15 mouse cellular contexts compared by ENCODE assay signal in genomic region chr19:41844345-41844744, GRCm38 (mm10). TPM values are rescaled to one million over a fixed set of nuclear protein-coding genes. Genes with fewer than 3 reads are reported as not detected.
DNase-seq lines count a peak whose midpoint lies in the region; ATAC-seq and TF ChIP-seq lines count a peak whose summit lies in the region.
"Had no signal": no experiment of that assay in that cellular context is flagged by ENCODE, and none has a peak within 500 bp of the region (broad histone marks: within the 10 kb centered on the region; RNA-seq: fewer than 3 reads in every experiment).

No protein-coding gene starts in this region.

- peak; percentile 26; the same call in 1 of the 2 replicates for TF ChIP-seq CTCF in kidney, postnatal 0 days (IDR thresholded peaks at IDR 0.05; ENCODE audit: low read depth)
- 0 out of 2 replicates have a peak, but pooled peaks have one; percentile 11 for TF ChIP-seq CTCF in cortical plate, adult 2 months (IDR thresholded peaks at IDR 0.05; ENCODE audit: extremely low read depth, insufficient read depth, low read length)

- no peak for TF ChIP-seq POLR2A in cortical plate, adult 2 months (IDR thresholded peaks at IDR 0.05; ENCODE audit: extremely low read depth, insufficient read depth, low read length)

- no peaks in the 10 kb centered on the region for H3K36me3 ChIP-seq in kidney, postnatal 0 days (ENCODE audit: insufficient read depth, low read length)
- H3K36me3 ChIP-seq in kidney, embryonic 14.5 days (ENCODE audit: control insufficient read depth, insufficient read depth, low read length), result no peaks in the 10 kb centered on the region
- H3K36me3 ChIP-seq: hindbrain, embryonic 10.5 days had no signal

- H3K9ac ChIP-seq in kidney, postnatal 0 days (ENCODE audit: low read depth, low read length), result no peak overlapping the region
- no peak overlapping the region for H3K9ac ChIP-seq in kidney, embryonic 14.5 days (ENCODE audit: low read depth, low read length)

- H3K9me3 ChIP-seq in kidney, postnatal 0 days (replicated peaks; ENCODE audit: low read length), result no peaks in the 10 kb centered on the region
- H3K9me3 ChIP-seq in kidney, embryonic 14.5 days (ENCODE audit: control insufficient read depth, low read length), result no peaks in the 10 kb centered on the region
- H3K9me3 ChIP-seq: hindbrain, embryonic 10.5 days had no signal

- intact Hi-C loops in heart, postnatal 14 days (cut with DNase I), result no loop called here

- H3K4me1 ChIP-seq in kidney, postnatal 0 days (replicated peaks; ENCODE audit: insufficient read depth, low read length), result 0 out of 2 replicates have a peak, but pooled peaks cover 5% of the 10 kb centered on the region
- H3K4me1 ChIP-seq in kidney, embryonic 14.5 days (ENCODE audit: control insufficient read depth, insufficient read depth, low read length), result 0 out of 2 replicates have a peak, but pooled peaks cover 6% of the 10 kb centered on the region
- no peaks in the 10 kb centered on the region for H3K4me1 ChIP-seq in cortical plate, adult 2 months (ENCODE audit: control insufficient read depth, insufficient read depth, low read length)

- H3K4me2 ChIP-seq in kidney, postnatal 0 days (ENCODE audit: low read length), result no peak overlapping the region
- H3K4me2 ChIP-seq in kidney, embryonic 14.5 days (replicated peaks; ENCODE audit: low read depth, low read length), result no peak overlapping the region

- WGBS in kidney, postnatal 0 days, result 87% methylated on average over 6 of the region's 6 CpGs
- 88% methylated on average over 6 of the region's 6 CpGs for WGBS in kidney, embryonic 14.5 days

- no peak overlapping the region for H3K27ac ChIP-seq in kidney, postnatal 0 days
- H3K27ac ChIP-seq in kidney, embryonic 14.5 days (ENCODE audit: low read depth, low read length), result no peak overlapping the region
- H3K27ac ChIP-seq in cortical plate, adult 2 months (ENCODE audit: insufficient read depth, low read length), result no peak overlapping the region
- H3K27ac ChIP-seq: heart, adult 2 months; hindbrain, embryonic 10.5 days had no signal

- H3K27me3 ChIP-seq in kidney, postnatal 0 days (ENCODE audit: insufficient read depth, low read length), result no peaks in the 10 kb centered on the region
- no peaks in the 10 kb centered on the region for H3K27me3 ChIP-seq in kidney, embryonic 14.5 days (ENCODE audit: control insufficient read depth, insufficient read depth, low read length)

- no peak for DNase-seq in kidney, postnatal 0 days (ENCODE audit: low spot score)
- peak; percentile 37 for DNase-seq in thymus, postnatal 14 days
- DNase-seq in thymus, postnatal 36 days, result no peak
- DNase-seq in embryo, embryonic 9.5 days (ENCODE audit: extremely low spot score), result no peak
- DNase-seq in heart, adult 9 months (ENCODE audit: low spot score in 2 of 2), result no peak
- DNase-seq in heart, postnatal 14 days, result no peak
- DNase-seq: adrenal gland, adult 2 months; heart, adult 2 months; kidney, adult 8-10 months; left cerebral cortex, postnatal 4 days; lung, postnatal 14 days; right cerebral cortex, postnatal 25 days had no signal

- no peak overlapping the region for H3K4me3 ChIP-seq in kidney, postnatal 0 days (replicated peaks; ENCODE audit: low read depth, low read length)
- no peak overlapping the region for H3K4me3 ChIP-seq in kidney, embryonic 14.5 days (ENCODE audit: low read length)
- H3K4me3 ChIP-seq in cortical plate, adult 2 months (ENCODE audit: insufficient read depth, low read length), result no peak overlapping the region
- H3K4me3 ChIP-seq: heart, adult 2 months; hindbrain, embryonic 10.5 days had no signal

- ATAC-seq in kidney, postnatal 0 days (replicated peaks; ENCODE audit: low FRiP score, low read depth), result no peak
- no peak for ATAC-seq in kidney, embryonic 14.5 days (ENCODE audit: low FRiP score, low TSS enrichment)

RNA-seq across cellular contexts. Expression of gene Frat2, which starts 3.6 kb away (rescaled TPM):
- polyA plus RNA-seq in kidney, postnatal 0 days (2015; fragmentation: Nextera tagmentation; extraction: Ambion mirVana), result 5.8 and 7.2 TPM in 2 replicates
- polyA plus RNA-seq in kidney, embryonic 14.5 days (2014; fragmentation: Nextera tagmentation; extraction: Ambion mirVana), result 5.4 and 7.5 TPM in 2 replicates
- 5.8 and 6.2 TPM in 2 replicates for polyA plus RNA-seq in cortical plate, adult 2 months (2012; rRNA removed)
- total RNA-seq in heart, postnatal 14 days (2021), result 1 to 10 TPM; 5.9 to 6.6 TPM

RNA-seq across cellular contexts. Expression of gene Frat1, which starts 14.6 kb away (rescaled TPM):
- polyA plus RNA-seq in kidney, postnatal 0 days (2015; fragmentation: Nextera tagmentation; extraction: Ambion mirVana), result 11.1 and 11.4 TPM in 2 replicates
- polyA plus RNA-seq in kidney, embryonic 14.5 days (2014; fragmentation: Nextera tagmentation; extraction: Ambion mirVana), result 5.7 and 6.6 TPM in 2 replicates
- polyA plus RNA-seq in cortical plate, adult 2 months (2012; rRNA removed), result 9.3 and 10.5 TPM in 2 replicates
- 1 to 10 TPM; 2.5 to 3.2 TPM for total RNA-seq in heart, postnatal 14 days (2021)

RNA-seq across cellular contexts. Expression of gene Arhgap19, which starts 42.5 kb away (rescaled TPM):
- polyA plus RNA-seq in kidney, postnatal 0 days (2015; fragmentation: Nextera tagmentation; extraction: Ambion mirVana), result 9.1 and 9.5 TPM in 2 replicates
- 23.9 and 38.1 TPM in 2 replicates for polyA plus RNA-seq in kidney, embryonic 14.5 days (2014; fragmentation: Nextera tagmentation; extraction: Ambion mirVana)
- 2.7 and 3.0 TPM in 2 replicates for polyA plus RNA-seq in cortical plate, adult 2 months (2012; rRNA removed)
- total RNA-seq in heart, postnatal 14 days (2021), result 1 to 10 TPM; 2.5 to 3.5 TPM

RNA-seq across cellular contexts. Expression of gene Rrp12, which starts 51.6 kb away (rescaled TPM):
- 7.9 and 9.3 TPM in 2 replicates for polyA plus RNA-seq in kidney, postnatal 0 days (2015; fragmentation: Nextera tagmentation; extraction: Ambion mirVana)
- 7.8 and 15.8 TPM in 2 replicates for polyA plus RNA-seq in kidney, embryonic 14.5 days (2014; fragmentation: Nextera tagmentation; extraction: Ambion mirVana)
- 18.6 and 18.9 TPM in 2 replicates for polyA plus RNA-seq in cortical plate, adult 2 months (2012; rRNA removed)
- 10 to 100 TPM; 10.7 to 12.9 TPM for total RNA-seq in heart, postnatal 14 days (2021)
